Mouse (Mus musculus) midbrain, postnatal 0 days (tissue): ENCODE results near the gene Rftn1. TPM values are rescaled to one million over a fixed set of nuclear protein-coding genes. Genes with fewer than 3 reads are reported as not detected.

ENCODE experiments used
- ATAC-seq: fragments of 200-750 bp; cut with Nextera tagmentation; 2 replicates; pipeline ENCODE4 v1.8.0; 2017; ENCODE audit warnings: moderate number of reproducible peaks, mild to moderate bottlenecking, moderate TSS enrichment, moderate library complexity; ENCODE audit not compliant: low FRiP score
- DNase-seq: peaks from one replicate; pipeline ENCODE4 v3.0.0-alpha.2; 2015; ENCODE audit warnings: low spot score
- H3K27ac ChIP-seq: fragments of 300-500 bp; sonication (generic); 2 replicates; pipeline ENCODE4 v1.5.1; 2014; ENCODE audit warnings: low read depth, mild to moderate bottlenecking, low read length, mixed read lengths
- H3K27me3 ChIP-seq: fragments of 300-500 bp; sonication (generic); 2 replicates; pipeline ENCODE4 v1.6.1; 2014; ENCODE audit warnings: low read length, control low read depth, mixed read lengths; ENCODE audit not compliant: insufficient read depth
- H3K36me3 ChIP-seq: fragments of 300-500 bp; sonication (generic); 2 replicates; pipeline ENCODE4 v1.6.1; 2014; ENCODE audit warnings: low read length, control low read depth, mixed read lengths; ENCODE audit not compliant: insufficient read depth
- H3K4me1 ChIP-seq: fragments of 300-500 bp; sonication (generic); 2 replicates; pipeline ENCODE4 v1.6.1; 2014; ENCODE audit warnings: mild to moderate bottlenecking, control low read depth, antibody characterized with exemption, low read length, mixed read lengths; ENCODE audit not compliant: insufficient read depth
- H3K4me2 ChIP-seq: fragments of 300-500 bp; sonication (generic); 2 replicates; pipeline ENCODE4 v1.6.1; 2014; ENCODE audit warnings: low read depth, mild to moderate bottlenecking, low read length, mixed read lengths; ENCODE audit not compliant: poor library complexity, severe bottlenecking
- H3K4me3 ChIP-seq: fragments of 300-500 bp; sonication (generic); 2 replicates; pipeline ENCODE4 v1.5.1; 2014; ENCODE audit warnings: low read depth, mild to moderate bottlenecking, low read length, moderate library complexity
- H3K9ac ChIP-seq: fragments of 300-500 bp; sonication (generic); replicated peaks from 2 replicates; pipeline ENCODE4 v1.6.1; 2014; ENCODE audit warnings: mild to moderate bottlenecking, low read length, moderate library complexity, mixed read lengths; ENCODE audit not compliant: poor library complexity, severe bottlenecking
- H3K9me3 ChIP-seq: fragments of 300-500 bp; sonication (generic); 2 replicates; pipeline ENCODE4 v1.6.1; 2016; ENCODE audit warnings: low read length, control low read depth
- CTCF ChIP-seq: IDR thresholded peaks from 2 replicates; pipeline ENCODE4 v1.5.1; 2016; ENCODE audit warnings: antibody characterized with exemption, mild to moderate bottlenecking
- WGBS: fragments of 180-500 bp; shearing (Covaris S2); extraction: QIAGEN DNeasy Blood & Tissue Kit; methylation state at CpG from one replicate; pipeline ENCODE4 v1.1.7; 2014; 5-methylcytosine and 5-hydroxymethylcytosine counted together
- polyA plus RNA-seq: library from polyadenylated mRNA; unstranded; fragments of >200 nt; fragmentation: Nextera tagmentation; extraction: Ambion mirVana; gene quantifications from 2 replicates; pipeline ENCODE4 v1.2.1, GENCODE M21; 2015
- total RNA-seq: library from RNA; depleted of rRNA; stranded (reverse); fragments of >200 nt; gene quantifications from 2 replicates; pipeline ENCODE4 v1.2.3, GENCODE M21; 2014

The Rftn1 gene
- total and polyA plus RNA-seq, 2 experiments from 2014 or later = 28.2 to 46.4 TPM

DNA sequence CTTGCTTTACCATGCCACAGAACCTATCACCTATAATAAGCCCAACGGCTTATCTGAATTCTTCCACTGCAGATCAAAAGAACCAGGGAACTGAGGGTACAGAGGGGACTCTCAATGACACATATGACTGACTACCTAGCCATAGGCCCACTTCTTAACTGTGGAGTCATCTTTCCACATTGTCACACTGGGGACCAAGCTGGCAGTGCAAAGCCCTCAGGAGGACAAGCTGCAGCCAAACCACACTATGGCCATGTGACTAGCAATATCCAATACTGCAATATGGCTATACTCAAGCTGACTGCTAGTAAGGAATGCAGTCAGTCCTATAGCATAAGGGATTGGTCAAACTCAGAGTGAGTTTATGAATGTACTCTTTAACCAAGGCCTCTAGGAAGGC lies 164.8 kb downstream of the Rftn1 start:
- H3K9ac ChIP-seq = no peak overlapping the region
- WGBS = 100% methylated on average over 1 of the region's 1 CpGs
- no peak for TF ChIP-seq CTCF
- H3K36me3 ChIP-seq = no peaks in the 10 kb centered on the region
- no peak for ATAC-seq
- H3K27ac ChIP-seq = no peak overlapping the region
- H3K4me1 ChIP-seq = peaks cover 9% of the 10 kb centered on the region
- no peak overlapping the region for H3K4me2 ChIP-seq
- H3K9me3 ChIP-seq = no peaks in the 10 kb centered on the region
- no peak for DNase-seq
- no peaks in the 10 kb centered on the region for H3K27me3 ChIP-seq
- H3K4me3 ChIP-seq = no peak overlapping the region

DNA sequence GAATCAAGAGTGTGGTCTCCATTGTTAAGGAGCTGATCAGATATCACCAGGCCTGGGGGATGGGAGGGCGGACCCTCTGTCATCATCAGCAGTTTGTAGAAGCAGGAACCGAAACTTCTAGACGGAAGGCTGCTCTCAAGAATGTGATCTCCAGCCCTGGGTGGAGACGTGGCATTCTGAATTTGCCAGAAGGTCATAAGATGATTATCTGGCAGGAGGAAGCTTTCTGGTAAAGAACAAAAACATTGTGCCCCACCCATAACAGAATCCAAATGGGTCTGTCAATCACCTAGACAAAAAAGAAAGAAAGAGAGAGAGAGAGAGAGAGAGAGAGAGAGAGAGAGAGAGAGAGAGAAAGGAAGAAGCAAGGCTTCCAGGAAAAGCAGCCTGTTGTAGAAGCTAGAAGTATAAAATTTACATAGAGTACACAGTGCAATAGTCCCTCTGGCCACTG lies 165.3 kb downstream of the Rftn1 start:
- WGBS = 55% methylated on average over 4 of the region's 4 CpGs
- Histone ChIP-seq H3K9ac (no peak overlapping the region), H3K9me3 (no peaks in the 10 kb centered on the region), H3K4me2 (no peak overlapping the region), H3K4me1 (peaks cover 13% of the 10 kb centered on the region), H3K27me3 (no peaks in the 10 kb centered on the region), H3K36me3 (no peaks in the 10 kb centered on the region), H3K4me3 (no peak overlapping the region), H3K27ac (no peak overlapping the region)
- no peak for TF ChIP-seq CTCF
- DNase-seq = no peak
- no peak for ATAC-seq

DNA sequence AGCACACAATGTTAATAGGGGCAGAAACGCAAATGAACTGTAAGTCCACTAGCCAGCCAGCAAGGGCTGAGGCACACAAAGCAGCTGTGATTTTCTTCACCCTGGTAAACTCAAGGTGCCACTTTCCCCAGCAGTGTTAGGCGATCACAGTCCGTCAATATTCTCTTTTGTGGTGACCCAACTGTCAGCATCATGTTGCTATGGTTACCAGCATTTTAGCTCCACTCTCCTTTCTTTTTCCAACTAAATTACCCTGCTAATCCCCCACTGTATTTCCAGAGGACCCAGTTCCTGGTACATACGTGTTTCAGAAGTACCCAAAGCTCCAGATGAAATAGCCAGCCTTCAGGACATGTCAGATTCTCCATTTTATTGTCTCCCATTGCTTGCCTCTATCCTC lies 169.1 kb downstream of the Rftn1 start:
- Histone ChIP-seq H3K9ac (no peak overlapping the region), H3K36me3 (no peaks in the 10 kb centered on the region), H3K4me3 (no peak overlapping the region), H3K27me3 (no peaks in the 10 kb centered on the region), H3K4me1 (peaks cover 13% of the 10 kb centered on the region), H3K4me2 (no peak overlapping the region), H3K9me3 (no peaks in the 10 kb centered on the region), H3K27ac (peak overlapping the region; percentile 55; the same call in 1 of the 2 replicates)
- ATAC-seq = no peak
- no peak for DNase-seq
- 25% methylated on average over 4 of the region's 4 CpGs for WGBS
- TF ChIP-seq CTCF = no peak

DNA sequence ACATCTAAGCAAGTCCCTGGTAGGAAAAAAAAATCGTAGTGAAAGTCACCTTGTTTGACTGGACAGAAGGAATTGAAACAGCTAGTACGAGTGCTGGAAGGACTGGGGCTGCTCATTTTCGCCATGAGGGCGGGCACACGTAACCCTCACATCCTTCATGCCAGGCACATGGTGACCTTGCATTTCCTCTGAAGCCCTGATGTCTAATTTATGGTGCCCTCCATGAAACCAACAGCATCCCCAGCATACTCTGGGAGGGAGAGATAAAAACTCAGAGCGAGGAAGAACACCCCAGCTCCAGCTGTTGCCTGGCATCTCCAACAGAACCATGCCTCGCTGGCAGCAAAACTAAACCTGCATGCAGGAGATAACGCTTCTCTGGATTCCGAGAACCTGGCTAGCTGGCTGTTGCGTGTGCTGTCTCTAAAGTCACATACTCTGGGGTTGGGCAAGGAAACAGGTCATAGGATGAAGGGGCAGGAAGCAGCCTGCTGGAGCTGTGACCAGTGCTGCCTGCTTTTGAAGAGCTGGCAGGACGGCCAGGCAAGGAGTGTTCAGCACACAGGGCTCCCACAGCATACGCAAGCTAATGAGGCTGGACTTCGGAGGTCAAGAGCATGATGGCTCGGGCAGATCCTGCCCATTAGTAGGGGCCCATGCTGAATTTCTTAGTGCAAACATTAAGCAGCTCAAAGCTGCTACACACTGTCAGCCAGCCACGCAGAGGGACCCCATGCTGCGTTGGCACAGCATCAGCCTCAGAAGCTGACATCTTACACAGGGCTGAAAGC lies 170.1 kb downstream of the Rftn1 start:
- 33% methylated on average over 16 of the region's 16 CpGs for WGBS
- ATAC-seq = peak; percentile 75

DNA sequence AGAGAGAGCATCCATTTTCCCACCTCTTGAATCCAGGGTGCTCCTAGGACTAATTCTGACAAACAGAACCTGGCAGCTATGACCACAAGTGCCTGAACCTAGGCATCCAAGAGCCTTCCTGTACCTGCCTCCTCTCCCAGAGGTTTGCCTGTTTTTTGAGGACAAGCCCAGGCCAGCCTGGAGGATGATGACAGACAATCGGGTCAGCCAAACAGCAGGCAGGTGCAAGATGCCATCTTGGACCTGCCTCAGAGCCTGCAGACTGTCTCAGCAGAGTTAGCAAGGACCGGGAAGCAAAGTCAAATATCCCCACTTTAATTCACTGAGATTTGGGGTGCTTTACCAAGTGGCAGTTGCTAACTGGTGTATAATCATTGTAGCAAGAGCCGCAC lies 170.7 kb downstream of the Rftn1 start:
- H3K27ac ChIP-seq = peak overlapping the region; percentile 38; the same call in 1 of the 2 replicates
- 77% methylated on average over 3 of the region's 3 CpGs for WGBS
- H3K4me3 ChIP-seq = no peak overlapping the region
- H3K9me3 ChIP-seq = no peaks in the 10 kb centered on the region
- no peaks in the 10 kb centered on the region for H3K27me3 ChIP-seq
- H3K4me2 ChIP-seq = no peak overlapping the region
- H3K36me3 ChIP-seq = no peaks in the 10 kb centered on the region
- ATAC-seq (no peak), DNase-seq (no peak)
- TF ChIP-seq CTCF = no peak
- H3K4me1 ChIP-seq = peaks cover 13% of the 10 kb centered on the region
- H3K9ac ChIP-seq = no peak overlapping the region

More for the DNA sequence above, 170.1 kb downstream of the Rftn1 start:
- Histone ChIP-seq H3K27ac (peak overlapping the region; percentile 38), H3K4me3 (no peak overlapping the region), H3K4me1 (peaks cover 13% of the 10 kb centered on the region), H3K9me3 (no peaks in the 10 kb centered on the region), H3K27me3 (no peaks in the 10 kb centered on the region), H3K9ac (no peak overlapping the region), H3K4me2 (no peak overlapping the region), H3K36me3 (no peaks in the 10 kb centered on the region)
- TF ChIP-seq CTCF = no peak
- peak; percentile 77 for DNase-seq

DNA sequence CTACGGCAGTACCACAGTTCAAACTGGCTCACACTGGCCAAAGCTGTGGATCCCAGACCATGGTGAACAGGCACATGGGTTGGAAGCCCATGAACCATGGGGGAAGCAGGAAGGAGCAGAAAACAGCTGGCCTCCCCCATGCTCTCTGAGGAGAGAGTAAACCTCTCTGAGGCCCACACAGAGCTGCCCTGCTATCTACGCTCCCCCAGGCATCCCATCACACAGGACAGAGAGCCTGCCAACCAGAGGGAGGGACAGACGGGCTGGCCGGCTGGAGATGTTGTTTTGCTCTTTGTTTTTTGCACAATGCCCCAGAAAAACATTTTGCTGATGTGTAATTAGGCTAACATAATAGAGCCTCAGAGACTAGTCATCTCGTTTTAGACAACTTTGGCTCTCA lies 171.4 kb downstream of the Rftn1 start:
- H3K36me3 ChIP-seq = no peaks in the 10 kb centered on the region
- H3K4me1 ChIP-seq = peaks cover 13% of the 10 kb centered on the region
- no peak for ATAC-seq
- WGBS = 46% methylated on average over 5 of the region's 5 CpGs
- no peaks in the 10 kb centered on the region for H3K9me3 ChIP-seq
- H3K27me3 ChIP-seq = no peaks in the 10 kb centered on the region
- no peak for TF ChIP-seq CTCF
- peak overlapping the region; percentile 18; the same call in 1 of the 2 replicates for H3K27ac ChIP-seq
- no peak overlapping the region for H3K4me2 ChIP-seq
- H3K9ac ChIP-seq = no peak overlapping the region
- no peak for DNase-seq
- H3K4me3 ChIP-seq = no peak overlapping the region
